Mouse (Mus musculus): ENCODE data around the gene Cenpc1. TPM values are rescaled to one million over a fixed set of nuclear protein-coding genes. Genes with fewer than 3 reads are reported as not detected.

Gene Cenpc1
- 10 to 100 TPM; 16.6 to 19.0 TPM for total RNA-seq (2021)

- peak; percentile 98 for DNase-seq
These were observed at the start of gene Cenpc1 for GRCm38 (mm10) chr5:86065101-86065875. Gene Cenpc1, minus strand, starts transcription at chr5:86065583.

GRCm38 (mm10) chr5:86113997-86114396 is 48.6 kb upstream of the Cenpc1 start:
- DNase-seq = peak; percentile 10

- no peak for DNase-seq
These were observed 47.7 kb upstream of the Cenpc1 start for GRCm38 (mm10) chr5:86113037-86113436.

GRCm38 (mm10) chr5:86111074-86111473 is 45.7 kb upstream of the Cenpc1 start:
- no peak for DNase-seq

- DNase-seq = no peak
These were observed 41.2 kb upstream of the Cenpc1 start for GRCm38 (mm10) chr5:86106610-86107009.

GRCm38 (mm10) chr5:86102176-86102575 is 36.8 kb upstream of the Cenpc1 start:
- no peak for DNase-seq

- no peak for DNase-seq
These were observed 35.2 kb upstream of the Cenpc1 start for GRCm38 (mm10) chr5:86100621-86101020.

- DNase-seq = no peak
These were observed 33.6 kb upstream of the Cenpc1 start for GRCm38 (mm10) chr5:86098988-86099387.

GRCm38 (mm10) chr5:86094754-86095153 is 29.4 kb upstream of the Cenpc1 start:
- DNase-seq = no peak

GRCm38 (mm10) chr5:86086751-86087150 is 21.4 kb upstream of the Cenpc1 start:
- DNase-seq = no peak

GRCm38 (mm10) chr5:86084979-86085378 is 19.6 kb upstream of the Cenpc1 start:
- no peak for DNase-seq

- DNase-seq = no peak
These were observed 18.6 kb upstream of the Cenpc1 start for GRCm38 (mm10) chr5:86083987-86084386.

- DNase-seq = no peak
These were observed 13.4 kb upstream of the Cenpc1 start for GRCm38 (mm10) chr5:86078720-86079334.

- no peak for DNase-seq
These were observed 7.5 kb upstream of the Cenpc1 start for GRCm38 (mm10) chr5:86072756-86073386.

- no peak for DNase-seq
These were observed 6.2 kb upstream of the Cenpc1 start, which contains the start of gene Stap1 for GRCm38 (mm10) chr5:86071538-86071937. Gene Stap1, plus strand, starts transcription at chr5:86071746.

GRCm38 (mm10) chr5:86069121-86069520 is 3.7 kb upstream of the Cenpc1 start:
- DNase-seq = no peak

- DNase-seq = no peak
These were observed 3.1 kb upstream of the Cenpc1 start for GRCm38 (mm10) chr5:86068451-86068850.

- DNase-seq = peak; percentile 90
These were observed 1.2 kb upstream of the Cenpc1 start for GRCm38 (mm10) chr5:86066551-86066929.

- no peak for DNase-seq
These were observed 630 bp upstream of the Cenpc1 start for GRCm38 (mm10) chr5:86065876-86066550.

GRCm38 (mm10) chr5:86063501-86063900 is 1.9 kb downstream of the Cenpc1 start:
- no peak for DNase-seq

GRCm38 (mm10) chr5:86029820-86030219 is 35.6 kb downstream of the Cenpc1 start:
- DNase-seq = no peak

- no peak for DNase-seq
These were observed 68.6 kb downstream of the Cenpc1 start for GRCm38 (mm10) chr5:85996545-85997510.

All from heart, postnatal 4 days (tissue).